14 mouse cellular contexts compared by ENCODE assay signal in the genomic region with DNA sequence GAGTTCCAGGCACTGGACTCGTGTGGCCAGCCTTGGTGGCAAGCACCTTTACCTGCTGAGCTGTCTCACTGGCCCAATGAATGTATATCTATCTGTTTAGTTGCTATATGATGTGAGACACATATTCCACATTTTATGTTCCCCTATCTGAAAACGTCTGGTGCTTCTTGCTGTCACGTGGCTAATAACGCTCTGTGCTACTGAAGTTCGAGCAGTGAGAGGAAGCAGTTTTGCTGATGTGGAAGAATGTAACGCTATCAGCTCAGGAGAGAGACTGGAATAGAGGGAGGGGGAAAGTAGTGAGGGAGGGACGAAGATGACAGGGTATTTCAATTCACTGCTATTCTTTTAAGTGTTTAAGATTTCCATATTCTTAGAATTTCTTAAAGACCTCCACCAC.
"Had no signal": no experiment of that assay in that cellular context is flagged by ENCODE, and none has a peak within 500 bp of the region (broad histone marks: within the 10 kb centered on the region; RNA-seq: fewer than 3 reads in every experiment).

No protein-coding gene starts in this region.

- H3K36me3 ChIP-seq: midbrain, embryonic 13.5 days; midbrain, embryonic 15.5 days; neural tube, embryonic 12.5 days had no signal

- ATAC-seq: midbrain, embryonic 13.5 days; midbrain, embryonic 15.5 days had no signal

- H3K4me2 ChIP-seq: lung, embryonic 14.5 days; midbrain, embryonic 11.5 days; midbrain, embryonic 13.5 days; midbrain, embryonic 15.5 days; neural tube, embryonic 12.5 days had no signal

- H3K9me3 ChIP-seq: megakaryocyte, embryonic 14.5 days; midbrain, embryonic 13.5 days; midbrain, embryonic 15.5 days; neural tube, embryonic 12.5 days had no signal

- H3K4me1 ChIP-seq: midbrain, embryonic 13.5 days; midbrain, embryonic 15.5 days; neural tube, embryonic 12.5 days had no signal

- H3K27me3 ChIP-seq: megakaryocyte, embryonic 14.5 days; midbrain, embryonic 13.5 days; midbrain, embryonic 15.5 days; neural tube, embryonic 12.5 days had no signal

- H3K27ac ChIP-seq: midbrain, embryonic 13.5 days; midbrain, embryonic 15.5 days; neural tube, embryonic 12.5 days had no signal

- H3K4me3 ChIP-seq: megakaryocyte, embryonic 14.5 days; midbrain, embryonic 13.5 days; midbrain, embryonic 15.5 days; neural tube, embryonic 12.5 days had no signal

- DNase-seq: lung, adult 18-20 months; lung, embryonic 14.5 days; lung, postnatal 10 days; lung, postnatal 4 days; right cerebral cortex, postnatal 14 days; spleen, adult 18-20 months; thymus, adult 18-20 months; thymus, postnatal 14 days; thymus, postnatal 36 days had no signal

- H3K9ac ChIP-seq: lung, embryonic 14.5 days; midbrain, embryonic 13.5 days; midbrain, embryonic 15.5 days; neural tube, embryonic 12.5 days had no signal
